ENCODE assay signal across 9 mouse cellular contexts in genomic region chr5:115441205-115441849, GRCm38 (mm10). TPM values are rescaled to one million over a fixed set of nuclear protein-coding genes. Genes with fewer than 3 reads are reported as not detected.
DNase-seq lines count a peak whose midpoint lies in the region; ATAC-seq and TF ChIP-seq lines count a peak whose summit lies in the region.
"Had no signal": no experiment of that assay in that cellular context is flagged by ENCODE, and none has a peak within 500 bp of the region (broad histone marks: within the 10 kb centered on the region; RNA-seq: fewer than 3 reads in every experiment).

No protein-coding gene starts in this region.

- no peaks in the 10 kb centered on the region for H3K36me3 ChIP-seq in lung, postnatal 0 days (ENCODE audit: insufficient read depth, low read length)

- TF ChIP-seq CTCF in embryonic fibroblast, embryonic 13.5 days (IDR thresholded peaks at IDR 0.05; ENCODE audit: borderline replicate concordance, insufficient read depth, low read length) = peak; percentile 70; the same call in 1 of the 2 replicates
- peak; percentile 89 for TF ChIP-seq CTCF in lung, postnatal 0 days (IDR thresholded peaks at IDR 0.05)

- H3K9me3 ChIP-seq in lung, postnatal 0 days (ENCODE audit: low read length) = no peaks in the 10 kb centered on the region

- peak; percentile 68 for DNase-seq in adrenal gland, postnatal 25 days
- DNase-seq in heart, postnatal 10 days = peak; percentile 82 to 88
- DNase-seq in layer of hippocampus, adult 18-20 months (ENCODE audit: low spot score in 2 of 2) = peak; percentile 75 to 89
- DNase-seq in lung, postnatal 0 days (ENCODE audit: low spot score) = peak; percentile 80
- DNase-seq in retina, embryonic 14.5 days (ENCODE audit: low spot score) = peak; percentile 97
- DNase-seq in thymus, postnatal 36 days = peak; percentile 51 to 53

- H3K27me3 ChIP-seq in lung, postnatal 0 days (replicated peaks; ENCODE audit: insufficient read depth, low read length) = no peaks in the 10 kb centered on the region

- TF ChIP-seq EP300 in lung, postnatal 0 days (IDR thresholded peaks at IDR 0.05) = no peak

- no peak for TF ChIP-seq POLR2A in embryonic fibroblast, embryonic 13.5 days (IDR thresholded peaks at IDR 0.05; ENCODE audit: low read depth, low read length)

- H3K4me2 ChIP-seq in lung, postnatal 0 days (replicated peaks; ENCODE audit: low read depth, low read length) = no peak overlapping the region

- intact Hi-C loops in heart, postnatal 10 days (cut with DNase I) = loop anchor here (1.0 kb wide), 1 partner anchor 82 kb away; no protein-coding TSS in a partner anchor

- ATAC-seq in CD4-positive, CD25-positive, alpha-beta regulatory T cell, adult 4 months = peak; percentile 53
- ATAC-seq in lung, postnatal 0 days = peak; percentile 60; the same call in 1 of the 2 replicates

- no peak overlapping the region for H3K27ac ChIP-seq in embryonic fibroblast, embryonic 13.5 days (ENCODE audit: insufficient read depth, low read length)
- H3K27ac ChIP-seq in lung, postnatal 0 days (ENCODE audit: low read length) = no peak overlapping the region

- no peaks in the 10 kb centered on the region for H3K4me1 ChIP-seq in embryonic fibroblast, embryonic 13.5 days (ENCODE audit: control insufficient read depth, insufficient read depth, low read length)
- no peaks in the 10 kb centered on the region; the same call in none of the 2 replicates for H3K4me1 ChIP-seq in lung, postnatal 0 days (ENCODE audit: insufficient read depth, low read depth, low read length)

- 42% methylated on average over 14 of the region's 14 CpGs for WGBS in lung, postnatal 0 days

- no peak overlapping the region for H3K9ac ChIP-seq in lung, postnatal 0 days (replicated peaks; ENCODE audit: low read depth)

- no peak overlapping the region for H3K4me3 ChIP-seq in embryonic fibroblast, embryonic 13.5 days (ENCODE audit: insufficient read depth, low read length)
- no peak overlapping the region for H3K4me3 ChIP-seq in lung, postnatal 0 days (ENCODE audit: low read depth, low read length)

RNA-seq across cellular contexts. Expression of gene Msi1, which starts 11.9 kb away (rescaled TPM):
- polyA plus RNA-seq in CD4-positive, CD25-positive, alpha-beta regulatory T cell, adult 4 months (2017; shearing (Covaris generic)) = not detected
- total RNA-seq in adrenal gland, postnatal 25 days (2021) = 15.3 and 20.8 TPM in 2 replicates
- 4.8 and 9.1 TPM in 2 replicates for polyA plus RNA-seq in embryonic fibroblast, embryonic 13.5 days (2011; ENCODE audit: insufficient read length, low read depth, missing spikeins)
- 1 to 10 TPM; 3.1 to 4.3 TPM for total RNA-seq in heart, postnatal 10 days (2021)
- total RNA-seq in layer of hippocampus, adult 18-20 months (2021) = 10 to 100 TPM; 50.7 to 53.3 TPM
- 1.2 TPM in 2 replicates for polyA plus RNA-seq in lung, postnatal 0 days (2015; fragmentation: Nextera tagmentation; extraction: Ambion mirVana)

RNA-seq across cellular contexts. Expression of gene Pla2g1b, which starts 24.7 kb away (rescaled TPM):
- not detected for polyA plus RNA-seq in CD4-positive, CD25-positive, alpha-beta regulatory T cell, adult 4 months (2017; shearing (Covaris generic))
- not detected in 2 replicates for total RNA-seq in adrenal gland, postnatal 25 days (2021)
- polyA plus RNA-seq in embryonic fibroblast, embryonic 13.5 days (2011; ENCODE audit: insufficient read length, low read depth, missing spikeins) = not detected in 2 replicates
- total RNA-seq in heart, postnatal 10 days (2021) = not detected
- total RNA-seq in layer of hippocampus, adult 18-20 months (2021) = not detected
- 70.5 and 71.7 TPM in 2 replicates for polyA plus RNA-seq in lung, postnatal 0 days (2015; fragmentation: Nextera tagmentation; extraction: Ambion mirVana)
- total RNA-seq: gastrocnemius, postnatal 4 days had no signal

RNA-seq across cellular contexts. Expression of gene Sirt4, which starts 43.2 kb away (rescaled TPM):
- polyA plus RNA-seq in CD4-positive, CD25-positive, alpha-beta regulatory T cell, adult 4 months (2017; shearing (Covaris generic)) = 10 to 100 TPM in 1 of 2 experiments, 1 to 10 TPM in 1; 9.9 to 18.6 TPM
- total RNA-seq in adrenal gland, postnatal 25 days (2021) = 25.2 and 38.3 TPM in 2 replicates
- polyA plus RNA-seq in embryonic fibroblast, embryonic 13.5 days (2011; ENCODE audit: insufficient read length, low read depth, missing spikeins) = 12.8 and 18.5 TPM in 2 replicates
- 10 to 100 TPM; 14.3 to 20.2 TPM for total RNA-seq in heart, postnatal 10 days (2021)
- 10 to 100 TPM; 27.9 to 35.7 TPM for total RNA-seq in layer of hippocampus, adult 18-20 months (2021)
- 15.7 and 18.0 TPM in 2 replicates for polyA plus RNA-seq in lung, postnatal 0 days (2015; fragmentation: Nextera tagmentation; extraction: Ambion mirVana)
